Mouse (Mus musculus): Measurements from ENCODE around the gene Aif1.

DNA sequence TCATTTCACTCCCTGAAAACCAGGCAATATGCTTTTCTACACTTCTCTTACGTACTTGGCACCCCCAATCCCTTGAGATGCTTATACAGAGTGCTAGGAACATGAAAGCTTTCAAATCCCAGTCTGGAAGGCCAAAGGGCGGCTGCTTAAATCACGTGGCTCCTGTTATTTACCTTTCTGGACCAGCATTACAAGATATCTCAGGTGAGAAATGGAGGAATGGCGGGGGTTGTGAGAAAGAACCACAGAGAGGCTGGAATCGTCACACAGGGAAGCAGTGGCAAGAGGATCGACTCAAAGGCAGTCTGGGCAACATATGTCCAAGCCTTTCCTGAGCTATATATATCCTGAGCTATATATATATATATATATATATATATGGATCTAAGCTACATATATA is 50.3 kb downstream of the Aif1 start:
- TF ChIP-seq TAL1 (IDR thresholded peaks at IDR 0.05; ENCODE audit: low read length) (no peak), CTCF (IDR thresholded peaks at IDR 0.05 in 2 of 3, conservative IDR thresholded peaks at IDR 0.05 in 1 of 3; ENCODE audit: control insufficient read depth in 1 of 3, insufficient read depth in 1 of 3, low read depth in 2 of 3, low read length in 3 of 3, poor library complexity in 1 of 3, severe bottlenecking in 1 of 3) (no peak), USF1 (IDR thresholded peaks at IDR 0.05; ENCODE audit: low read depth, low read length) (no peak), POLR2A (IDR thresholded peaks at IDR 0.05; ENCODE audit: control insufficient read depth in 1 of 2, insufficient read depth in 1 of 2, low read depth in 1 of 2, low read length in 2 of 2, poor library complexity in 1 of 2) (no peak), RCOR1 (IDR thresholded peaks at IDR 0.05; ENCODE audit: low read depth, low read length) (no peak), TCF12 (IDR thresholded peaks at IDR 0.05; ENCODE audit: low read depth, low read length) (no peak), EP300 (IDR thresholded peaks at IDR 0.05; ENCODE audit: low read depth in 1 of 2, low read length in 2 of 2) (no peak), CHD2 (IDR thresholded peaks at IDR 0.05; ENCODE audit: low read length) (no peak; the same call in 1 of the 2 replicates), RAD21 (IDR thresholded peaks at IDR 0.05; ENCODE audit: low read depth, low read length) (no peak), POLR2AphosphoS5 (IDR thresholded peaks at IDR 0.05; ENCODE audit: borderline replicate concordance, low read depth, low read length) (no peak), ZC3H11A (IDR thresholded peaks at IDR 0.05; ENCODE audit: low read depth, low read length) (no peak), KAT2A (conservative IDR thresholded peaks at IDR 0.05; ENCODE audit: low read depth, low read length) (no peak)
